Mouse (Mus musculus): ENCODE measurements around the gene Ankrd35.

- TF ChIP-seq CTCF (IDR thresholded peaks at IDR 0.05; ENCODE audit: insufficient read depth, low read length) (no peak), POLR2A (IDR thresholded peaks at IDR 0.05; ENCODE audit: borderline replicate concordance, extremely low read depth, low read depth, low read length) (no peak)
Measured at GRCm38 (mm10) chr3:96706984-96707383, 37.1 kb downstream of the Ankrd35 start.
